Mouse (Mus musculus) right cerebral cortex, postnatal 36 days (tissue): Measurements from ENCODE around the gene Rtn2.
A peak's percentile ranks its signal among the peaks of the same experiment; 100 is the strongest.

ENCODE experiments used
- DNase-seq, 2 experiments: peaks; one replicate each; pipeline ENCODE4 v3.0.0; 2022; ENCODE audit warnings: low spot score in 2 of 2, mixed read lengths in 1 of 2

The Rtn2 gene

GRCm38 (mm10) chr7:19301461-19302263 is 19.2 kb downstream of the Rtn2 start:
- DNase-seq = no peak

- no peak for DNase-seq
Measured at GRCm38 (mm10) chr7:19302264-19303045, 20.0 kb downstream of the Rtn2 start.

DNA sequence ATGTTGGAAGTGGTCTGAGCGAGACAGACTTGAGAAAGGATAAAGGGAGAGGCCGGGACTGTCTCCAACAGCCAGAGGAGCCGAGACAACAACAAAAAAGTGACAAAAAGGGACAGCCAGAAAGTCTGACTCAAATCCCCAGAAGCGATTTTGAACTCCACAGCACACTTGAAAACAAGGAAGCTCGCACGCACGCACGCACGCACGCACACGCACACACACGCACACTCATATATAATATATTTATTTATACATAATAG is 20.6 kb downstream of the Rtn2 start:
- DNase-seq = no peak

DNA sequence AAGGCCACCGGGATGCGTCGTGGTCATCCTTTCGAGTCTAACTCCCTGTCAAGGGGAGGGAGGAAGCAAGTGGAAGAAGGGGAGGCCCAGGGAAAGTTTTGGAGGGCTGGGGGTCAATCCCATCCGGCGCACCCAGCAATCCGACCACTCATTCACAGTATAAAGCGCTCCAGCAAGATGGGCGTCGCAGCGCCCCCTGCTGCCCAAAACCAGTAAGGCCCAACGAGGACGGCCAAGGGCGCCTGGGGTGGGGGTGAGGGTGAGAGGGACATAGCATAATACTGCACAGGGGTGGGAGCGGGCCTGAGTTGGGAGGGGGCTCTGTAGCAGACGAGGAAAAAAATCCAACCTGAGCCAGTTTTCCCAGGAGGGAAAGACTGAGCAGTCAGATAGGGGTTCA is 21.3 kb downstream of the Rtn2 start:
- peak in 1 of 2 experiments; percentile 50 for DNase-seq

DNA sequence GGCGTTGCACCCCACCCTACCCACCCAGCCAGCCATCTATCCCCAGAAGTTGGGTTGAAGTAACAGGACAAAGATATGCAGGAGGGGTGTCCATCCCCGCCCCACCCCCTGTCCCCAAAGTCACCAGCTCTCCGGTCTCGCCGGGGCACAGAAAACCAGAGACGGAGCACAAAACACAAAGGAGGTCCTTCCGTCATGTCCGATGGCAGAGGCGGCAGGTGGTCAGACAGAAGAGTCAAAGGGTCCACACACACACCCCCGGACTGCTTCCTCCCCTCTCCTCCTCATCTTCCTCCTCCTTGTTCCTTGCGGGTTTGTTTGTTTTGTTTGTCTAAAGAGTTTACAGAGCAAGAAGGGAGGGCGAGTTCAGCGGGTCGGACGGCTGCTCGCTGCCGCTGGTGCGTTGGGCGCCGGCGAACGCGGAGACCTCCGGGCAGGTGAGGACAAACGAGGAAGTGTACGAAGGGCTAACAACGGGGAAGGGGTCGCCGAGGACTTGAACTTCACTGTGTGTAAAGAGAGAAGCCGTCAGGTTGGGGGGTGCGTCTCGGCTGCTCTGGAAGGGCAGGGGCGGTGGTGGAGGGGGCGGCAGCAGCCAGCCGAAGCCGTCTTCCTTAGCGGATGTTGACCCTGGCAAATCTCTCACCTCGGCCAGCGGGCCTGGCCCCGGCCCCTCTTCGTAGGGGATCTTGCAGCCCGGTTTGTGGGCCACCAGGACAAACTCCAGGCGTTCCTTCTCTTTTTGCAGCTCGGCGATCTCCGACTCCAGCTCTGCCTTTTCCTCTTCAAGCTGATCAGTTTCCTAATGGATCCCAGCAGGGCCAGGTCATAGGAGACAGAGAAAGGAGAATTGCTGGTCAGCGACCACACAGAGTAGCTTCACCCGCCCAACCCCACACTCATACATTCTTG is 22.3 kb downstream of the Rtn2 start:
- no peak for DNase-seq

- DNase-seq = no peak
Measured at GRCm38 (mm10) chr7:19305413-19305735, 22.9 kb downstream of the Rtn2 start.

- no peak for DNase-seq
Measured at GRCm38 (mm10) chr7:19305796-19306765, 23.7 kb downstream of the Rtn2 start.

DNA sequence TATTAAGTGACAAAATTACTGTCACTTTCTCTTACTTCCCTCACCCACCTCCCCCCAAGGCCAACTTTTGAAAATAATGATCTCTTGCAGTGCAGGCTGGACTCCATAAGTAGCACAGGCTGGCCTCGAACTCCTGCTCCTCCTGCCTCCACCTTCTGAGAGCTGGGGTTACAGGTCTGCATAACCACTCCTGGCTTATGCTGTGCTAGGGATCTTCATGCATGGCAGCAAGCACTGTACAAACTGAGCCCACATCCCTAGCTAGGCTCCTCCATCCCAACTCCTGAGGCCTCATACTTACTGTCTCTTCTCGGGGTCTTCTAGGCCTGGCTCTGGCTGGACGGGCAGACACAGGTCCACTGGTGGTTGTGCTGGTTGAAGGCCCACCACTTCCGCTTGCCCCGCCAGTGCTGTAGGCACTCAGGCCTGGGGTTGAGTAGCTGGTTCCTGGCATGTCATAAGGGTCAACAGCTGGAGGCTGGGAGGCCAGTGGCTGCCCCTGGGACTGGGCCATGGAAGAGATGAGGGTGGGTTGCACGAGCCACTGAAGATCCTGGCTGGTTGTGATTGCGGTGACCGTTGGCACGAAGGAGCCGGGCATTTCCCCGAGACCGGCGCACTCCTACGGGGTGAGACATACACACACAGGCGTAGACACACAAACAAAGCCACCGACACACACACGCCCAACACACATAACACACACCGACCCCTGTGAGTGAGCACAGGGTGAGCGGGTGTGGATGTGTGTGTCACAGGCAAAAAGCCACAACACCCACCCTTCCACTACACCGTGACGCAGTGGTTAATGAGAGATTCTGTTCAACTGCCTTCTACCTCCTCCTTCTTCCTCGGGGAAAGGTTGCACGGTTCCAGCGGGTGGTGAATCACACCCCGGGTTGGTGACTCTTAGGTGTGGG is 24.7 kb downstream of the Rtn2 start:
- no peak for DNase-seq

GRCm38 (mm10) chr7:19307739-19308453 is 25.5 kb downstream of the Rtn2 start:
- DNase-seq = peak; percentile 67 to 79

GRCm38 (mm10) chr7:19308454-19309277 is 26.2 kb downstream of the Rtn2 start:
- DNase-seq = peak; percentile 95 to 97

GRCm38 (mm10) chr7:19309278-19309883 is 27.0 kb downstream of the Rtn2 start:
- DNase-seq = no peak

DNA sequence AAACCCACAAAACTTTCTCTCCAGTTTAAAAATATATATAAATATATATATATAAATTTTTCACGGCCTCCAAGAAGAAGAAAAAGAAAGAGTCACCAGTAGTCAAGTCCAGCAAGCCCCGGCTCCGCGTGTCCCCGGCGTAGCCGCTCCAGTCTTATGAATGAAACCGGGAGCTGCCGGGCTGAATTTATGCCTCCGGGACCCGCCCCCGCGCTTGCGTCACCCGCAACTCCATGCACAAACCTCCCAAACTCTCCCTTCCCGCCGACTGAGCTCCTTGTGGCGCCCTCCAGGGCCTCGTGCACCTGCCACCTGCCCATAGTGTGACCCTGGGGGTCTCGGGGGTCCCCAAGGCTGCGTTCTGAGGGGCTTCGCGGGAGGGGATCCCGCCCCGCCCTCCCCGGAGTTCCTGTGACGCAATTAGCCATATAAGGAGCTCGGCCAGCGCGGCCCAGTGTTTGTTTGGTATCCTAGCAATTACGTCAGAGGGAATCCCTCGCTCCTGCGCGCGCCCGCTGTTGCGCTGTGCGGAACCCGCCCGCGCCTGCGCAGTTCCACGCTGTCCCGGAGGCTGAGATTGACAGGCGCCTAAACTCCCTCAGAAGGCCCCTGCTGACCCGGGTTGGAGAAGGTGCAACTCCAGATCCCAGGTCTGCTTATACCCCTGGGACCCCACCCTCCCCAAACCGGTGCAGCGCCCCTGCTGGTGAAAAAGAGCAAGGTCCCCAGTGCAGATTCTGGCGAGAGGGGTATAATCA is 27.6 kb downstream of the Rtn2 start, which contains the start of gene Fosb:
TSS of gene Fosb (minus strand) at position 168 of the 758 bp plus-strand sequence.
- peak; percentile 94 to 95 for DNase-seq

- DNase-seq = no peak
Measured at GRCm38 (mm10) chr7:19311991-19312390, 29.6 kb downstream of the Rtn2 start.

GRCm38 (mm10) chr7:19314033-19314432 is 31.6 kb downstream of the Rtn2 start:
- DNase-seq = no peak

DNA sequence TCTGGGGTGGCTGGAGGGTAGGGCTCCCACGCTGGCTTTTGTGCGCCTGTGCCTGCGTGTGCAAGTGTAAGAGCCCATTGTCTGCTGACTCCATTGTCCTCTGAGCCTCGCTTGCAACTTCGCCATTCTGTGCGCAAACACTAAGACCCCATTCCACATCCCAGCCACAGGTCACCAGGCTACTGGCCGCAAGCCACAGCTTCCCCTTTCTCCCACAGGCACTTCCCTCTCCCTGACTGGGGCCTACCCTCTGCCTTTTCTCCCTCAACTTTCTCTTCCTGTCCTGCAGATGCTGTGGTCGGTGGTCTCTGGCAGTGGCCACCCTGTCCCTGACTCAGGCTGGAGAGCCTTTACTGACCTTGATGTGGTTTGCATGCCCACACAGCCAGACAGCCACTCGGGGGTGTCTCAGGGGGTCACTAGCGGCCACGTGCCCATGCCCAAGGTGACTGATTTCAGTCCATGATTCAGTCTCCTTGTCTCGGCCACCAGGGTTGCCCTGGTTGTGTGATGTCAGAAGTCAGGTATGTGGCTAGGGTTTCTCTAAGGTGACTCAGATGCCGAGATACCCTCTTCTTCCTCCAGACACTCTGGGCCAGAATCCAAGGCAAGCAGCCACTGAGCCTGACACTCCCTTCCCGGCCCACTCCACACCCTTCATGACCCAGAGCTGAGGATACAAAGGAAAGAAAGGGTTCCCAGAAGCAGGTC is 34.2 kb downstream of the Rtn2 start:
- DNase-seq = no peak

GRCm38 (mm10) chr7:19318201-19318600 is 35.8 kb downstream of the Rtn2 start:
- DNase-seq = no peak

- DNase-seq = no peak
Measured at GRCm38 (mm10) chr7:19318676-19319075, 36.3 kb downstream of the Rtn2 start.
